In the genomic region with DNA sequence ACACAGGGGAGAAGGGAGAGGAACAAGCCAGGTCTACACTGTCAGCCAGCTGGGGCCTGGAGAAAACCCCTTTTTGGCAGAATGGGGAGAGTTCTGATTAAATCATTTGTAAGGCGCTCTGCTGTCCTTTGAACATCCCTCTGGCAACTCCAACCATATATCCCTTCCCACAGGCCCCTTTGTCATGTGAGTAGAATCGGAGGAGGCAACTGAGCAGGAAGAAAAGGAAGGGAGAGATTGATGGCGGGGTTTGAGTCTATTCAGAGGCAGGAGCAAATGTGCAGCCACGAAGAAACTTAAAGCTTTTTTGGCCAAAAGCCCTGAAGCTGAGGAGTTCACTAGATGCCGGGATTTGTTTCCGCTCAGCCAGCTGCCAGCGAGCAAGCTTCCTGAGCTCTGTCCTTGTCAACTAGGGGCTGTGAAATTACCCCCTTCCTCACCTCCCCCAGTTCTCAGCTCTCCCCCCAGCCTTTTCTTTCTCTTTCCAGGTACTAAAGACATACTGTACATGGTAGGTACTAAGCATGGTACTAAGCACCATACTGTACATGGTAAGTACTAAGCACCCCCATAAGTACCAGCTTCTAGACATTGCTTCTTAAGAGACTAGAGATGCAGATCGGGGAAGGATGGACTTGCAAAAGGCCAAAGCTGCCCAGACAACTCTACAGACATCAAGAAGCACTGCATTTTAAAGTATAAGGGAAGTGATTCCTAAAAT, we compare ENCODE assay signal across 9 mouse cellular contexts.
DNase-seq lines count a peak whose midpoint lies in the region; ATAC-seq lines count a peak whose summit lies in the region.
"Had no signal": no experiment of that assay in that cellular context is flagged by ENCODE, and none has a peak within 500 bp of the region (broad histone marks: within the 10 kb centered on the region; RNA-seq: fewer than 3 reads in every experiment).

No protein-coding gene starts in this region.

- no peak for ATAC-seq in heart, embryonic 12.5 days (ENCODE audit: insufficient number of reproducible peaks, low FRiP score)
- peak; percentile 69 for ATAC-seq in neural tube, embryonic 11.5 days (ENCODE audit: insufficient read depth, low FRiP score, low TSS enrichment)
- peak; percentile 73; the same call in 1 of the 2 replicates for ATAC-seq in hindbrain, embryonic 14.5 days (ENCODE audit: low FRiP score)
- peak; percentile 87 for ATAC-seq in neural tube, embryonic 13.5 days (ENCODE audit: low read depth)

- peak; percentile 18 for DNase-seq in heart, postnatal 4 days
- DNase-seq in neural tube, embryonic 11.5 days (ENCODE audit: low spot score) = no peak
- DNase-seq in neural tube, embryonic 10.5 days (ENCODE audit: extremely low spot score, low spot score) = no peak
- DNase-seq in hindbrain, embryonic 14.5 days (ENCODE audit: low spot score) = peak; percentile 64
- DNase-seq in right cerebral cortex, adult 18-20 months = no peak
- DNase-seq in layer of hippocampus, adult 9-11 months = no peak
- DNase-seq: layer of hippocampus, postnatal 36 days had no signal

- no peak overlapping the region for H3K27ac ChIP-seq in heart, embryonic 12.5 days (ENCODE audit: poor library complexity, severe bottlenecking)
- no peak overlapping the region for H3K27ac ChIP-seq in neural tube, embryonic 11.5 days (ENCODE audit: low read depth, low read length)
- 0 out of 2 replicates have a peak overlapping the region, but pooled peaks have one; percentile 14 for H3K27ac ChIP-seq in hindbrain, embryonic 14.5 days
- peak overlapping the region; percentile 54; the same call in 1 of the 2 replicates for H3K27ac ChIP-seq in neural tube, embryonic 13.5 days (replicated peaks)

- no peak overlapping the region for H3K9ac ChIP-seq in heart, embryonic 12.5 days
- no peak overlapping the region; the same call in 1 of the 2 replicates for H3K9ac ChIP-seq in neural tube, embryonic 11.5 days (ENCODE audit: low read length)
- H3K9ac ChIP-seq in hindbrain, embryonic 14.5 days = no peak overlapping the region
- H3K9ac ChIP-seq in neural tube, embryonic 13.5 days = no peak overlapping the region

- no peaks in the 10 kb centered on the region for H3K27me3 ChIP-seq in heart, embryonic 12.5 days (replicated peaks)
- H3K27me3 ChIP-seq in neural tube, embryonic 11.5 days (ENCODE audit: control insufficient read depth, insufficient read depth, low read length) = no peaks in the 10 kb centered on the region
- H3K27me3 ChIP-seq in hindbrain, embryonic 14.5 days (ENCODE audit: control insufficient read depth, insufficient read depth, low read length) = no peaks in the 10 kb centered on the region
- H3K27me3 ChIP-seq in neural tube, embryonic 13.5 days = no peaks in the 10 kb centered on the region

- no peak overlapping the region for H3K4me2 ChIP-seq in heart, embryonic 12.5 days
- no peak overlapping the region for H3K4me2 ChIP-seq in neural tube, embryonic 11.5 days (ENCODE audit: low read depth)
- H3K4me2 ChIP-seq in hindbrain, embryonic 14.5 days (replicated peaks) = 0 out of 2 replicates have a peak overlapping the region, but pooled peaks have one; percentile 3
- H3K4me2 ChIP-seq in neural tube, embryonic 13.5 days = no peak overlapping the region

- no peak overlapping the region for H3K4me3 ChIP-seq in heart, embryonic 12.5 days
- no peak overlapping the region for H3K4me3 ChIP-seq in neural tube, embryonic 11.5 days (ENCODE audit: low read depth, low read length)
- H3K4me3 ChIP-seq in hindbrain, embryonic 14.5 days (replicated peaks; ENCODE audit: low read length) = no peak overlapping the region
- no peak overlapping the region for H3K4me3 ChIP-seq in neural tube, embryonic 13.5 days

- H3K4me1 ChIP-seq in heart, embryonic 12.5 days (replicated peaks) = no peaks in the 10 kb centered on the region
- H3K4me1 ChIP-seq in neural tube, embryonic 11.5 days (ENCODE audit: control insufficient read depth, insufficient read depth, low read length) = peaks cover 2% of the 10 kb centered on the region; the same call in 1 of the 2 replicates
- H3K4me1 ChIP-seq in hindbrain, embryonic 14.5 days (replicated peaks; ENCODE audit: control insufficient read depth, insufficient read depth, low read length) = no peaks in the 10 kb centered on the region
- peaks cover 18% of the 10 kb centered on the region for H3K4me1 ChIP-seq in neural tube, embryonic 13.5 days (replicated peaks)

- no peaks in the 10 kb centered on the region for H3K36me3 ChIP-seq in heart, embryonic 12.5 days
- no peaks in the 10 kb centered on the region for H3K36me3 ChIP-seq in neural tube, embryonic 11.5 days (ENCODE audit: control insufficient read depth, insufficient read depth, low read length)
- no peaks in the 10 kb centered on the region for H3K36me3 ChIP-seq in hindbrain, embryonic 14.5 days (replicated peaks; ENCODE audit: control insufficient read depth, insufficient read depth)
- H3K36me3 ChIP-seq in neural tube, embryonic 13.5 days = no peaks in the 10 kb centered on the region

- peaks cover 3% of the 10 kb centered on the region; the same call in 1 of the 2 replicates for H3K9me3 ChIP-seq in heart, embryonic 12.5 days (replicated peaks)
- no peaks in the 10 kb centered on the region for H3K9me3 ChIP-seq in neural tube, embryonic 11.5 days (ENCODE audit: control insufficient read depth, low read length)
- H3K9me3 ChIP-seq in hindbrain, embryonic 14.5 days (ENCODE audit: control insufficient read depth, low read length) = no peaks in the 10 kb centered on the region
- no peaks in the 10 kb centered on the region for H3K9me3 ChIP-seq in neural tube, embryonic 13.5 days

- WGBS in heart, embryonic 12.5 days = 49% methylated on average over 8 of the region's 8 CpGs
- 36% methylated on average over 8 of the region's 8 CpGs for WGBS in neural tube, embryonic 11.5 days
- WGBS in hindbrain, embryonic 14.5 days = 27% methylated on average over 8 of the region's 8 CpGs
- 21% methylated on average over 8 of the region's 8 CpGs for WGBS in neural tube, embryonic 13.5 days

Comparison
In these comparisons a context has a peak if more than half of its experiments do, and no peak if none do; other contexts are left out.
1. H3K27ac ChIP-seq: peak in hindbrain, embryonic 14.5 days (single experiment) and neural tube, embryonic 13.5 days (single experiment); none in heart, embryonic 12.5 days (single experiment) and neural tube, embryonic 11.5 days (single experiment).
2. DNase-seq: peak in heart, postnatal 4 days (single experiment) and hindbrain, embryonic 14.5 days (single experiment); none in neural tube, embryonic 11.5 days (single experiment), neural tube, embryonic 10.5 days (single experiment), right cerebral cortex, adult 18-20 months (single experiment) and layer of hippocampus, adult 9-11 months (single experiment).